Mouse (Mus musculus): ENCODE results near the gene Cntfr. TPM values are rescaled to one million over a fixed set of nuclear protein-coding genes. Genes with fewer than 3 reads are reported as not detected.

Gene Cntfr
- total and polyA plus RNA-seq, 2 experiments from 2014 or later, result 0.38 TPM; not detected in 1

DNA sequence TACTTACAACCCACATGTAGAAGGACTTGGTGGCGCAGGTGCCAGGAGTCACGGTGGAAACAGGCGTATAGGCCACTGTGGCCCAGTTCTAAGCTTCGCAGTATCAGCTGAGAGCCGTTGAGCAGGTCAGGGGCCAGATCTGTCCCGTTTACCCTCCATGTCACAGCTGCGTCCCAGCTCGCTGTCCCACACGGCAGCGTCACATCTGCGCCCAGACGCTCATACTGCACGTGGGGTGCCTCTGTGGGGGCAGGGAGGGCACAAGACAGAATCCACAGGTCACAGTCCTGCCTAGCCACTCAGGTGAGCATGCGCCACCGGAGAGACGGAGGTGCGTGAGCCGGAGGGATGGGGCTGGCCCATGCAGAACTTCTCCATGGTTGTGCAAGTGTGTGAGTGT is 26.1 kb downstream of the Cntfr start:
- H3K4me2 ChIP-seq (ENCODE audit: low read depth, low read length), result no peak overlapping the region
- TF ChIP-seq CTCF (IDR thresholded peaks at IDR 0.05; ENCODE audit: low read depth), result no peak
- TF ChIP-seq EP300 (IDR thresholded peaks at IDR 0.05; ENCODE audit: low read depth), result no peak
- no peaks in the 10 kb centered on the region for H3K4me1 ChIP-seq (ENCODE audit: control insufficient read depth, insufficient read depth)
- no peaks in the 10 kb centered on the region for H3K36me3 ChIP-seq (replicated peaks; ENCODE audit: control insufficient read depth, insufficient read depth, low read length)
- H3K27me3 ChIP-seq (ENCODE audit: control insufficient read depth, insufficient read depth, low read length), result peaks cover 28% of the 10 kb centered on the region
- WGBS, result 87% methylated on average over 18 of the region's 18 CpGs
- ATAC-seq (ENCODE audit: insufficient read depth, low read depth), result no peak
- no peak overlapping the region for H3K4me3 ChIP-seq (ENCODE audit: low read depth, low read length)
- H3K9ac ChIP-seq (replicated peaks; ENCODE audit: low read depth, low read length), result no peak overlapping the region
- H3K27ac ChIP-seq (ENCODE audit: low read depth), result no peak overlapping the region
- no peak for DNase-seq (ENCODE audit: low spot score)
- no peaks in the 10 kb centered on the region for H3K9me3 ChIP-seq (replicated peaks; ENCODE audit: control insufficient read depth, low read length)

DNA sequence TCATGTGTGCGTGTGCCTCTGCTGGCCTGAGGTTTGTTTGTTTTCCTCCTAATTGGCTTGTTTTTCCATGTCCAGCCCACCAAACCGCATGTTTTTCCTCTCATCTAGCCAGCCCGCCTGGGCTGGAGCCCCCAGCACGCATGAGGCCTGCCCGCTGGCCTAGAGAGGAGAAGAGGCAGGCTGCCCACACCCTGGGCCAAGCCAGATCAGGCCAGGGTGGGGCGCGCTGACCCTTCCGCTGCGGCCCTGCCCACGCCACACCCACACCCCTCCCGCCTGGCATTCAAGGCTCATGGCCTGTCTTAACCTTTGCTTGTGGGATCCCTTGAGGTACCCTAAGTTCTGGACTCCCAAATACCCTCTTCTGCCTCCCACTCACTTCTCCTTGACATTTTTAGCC is 30.2 kb downstream of the Cntfr start:
- ATAC-seq (ENCODE audit: insufficient read depth, low read depth), result no peak
- WGBS, result 82% methylated on average over 11 of the region's 11 CpGs
- Histone ChIP-seq H3K9me3 (replicated peaks; ENCODE audit: control insufficient read depth, low read length) (no peaks in the 10 kb centered on the region), H3K9ac (replicated peaks; ENCODE audit: low read depth, low read length) (no peak overlapping the region), H3K4me1 (ENCODE audit: control insufficient read depth, insufficient read depth) (peaks cover 7% of the 10 kb centered on the region; the same call in 1 of the 2 replicates), H3K27me3 (ENCODE audit: control insufficient read depth, insufficient read depth, low read length) (peaks cover 11% of the 10 kb centered on the region), H3K4me3 (ENCODE audit: low read depth, low read length) (no peak overlapping the region), H3K36me3 (replicated peaks; ENCODE audit: control insufficient read depth, insufficient read depth, low read length) (no peaks in the 10 kb centered on the region), H3K27ac (ENCODE audit: low read depth) (no peak overlapping the region), H3K4me2 (ENCODE audit: low read depth, low read length) (no peak overlapping the region)
- no peak for DNase-seq (ENCODE audit: low spot score)
- TF ChIP-seq EP300 (IDR thresholded peaks at IDR 0.05; ENCODE audit: low read depth), result no peak
- TF ChIP-seq CTCF (IDR thresholded peaks at IDR 0.05; ENCODE audit: low read depth), result no peak

DNA sequence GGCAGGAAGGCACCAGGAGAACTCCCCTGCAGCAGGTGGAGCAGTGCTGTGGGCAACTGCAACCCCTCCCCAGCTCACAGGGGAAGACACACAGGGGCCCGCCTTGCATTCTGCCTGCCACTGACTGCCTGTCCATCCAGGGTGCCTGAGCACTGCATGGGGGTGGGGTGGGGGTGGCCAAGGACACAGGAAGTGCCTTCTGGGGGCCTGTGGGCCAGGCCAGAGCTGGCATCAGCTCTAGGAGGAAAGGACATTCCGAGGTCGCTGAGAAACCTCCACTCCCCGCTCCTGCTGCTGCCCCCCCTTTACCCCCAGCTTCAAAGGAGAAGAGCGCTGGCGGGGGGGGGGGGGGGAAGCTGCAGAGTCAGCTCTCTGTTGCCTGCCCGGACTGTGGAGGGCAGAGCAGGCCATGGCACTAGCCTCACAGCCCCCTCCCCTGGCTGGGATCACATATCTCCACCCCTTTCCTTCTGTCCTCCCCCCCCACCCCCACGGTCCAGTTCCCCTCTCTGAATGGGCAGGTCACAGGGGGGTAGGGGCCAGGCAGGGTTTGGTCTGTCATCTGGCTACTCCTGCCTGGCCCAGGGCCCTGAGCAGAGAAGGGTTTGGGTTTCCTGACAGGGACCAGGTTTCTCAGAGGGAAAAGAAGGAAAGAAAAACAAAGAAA is 31.7 kb downstream of the Cntfr start:
- TF ChIP-seq CTCF (IDR thresholded peaks at IDR 0.05; ENCODE audit: low read depth) (no peak), EP300 (IDR thresholded peaks at IDR 0.05; ENCODE audit: low read depth) (no peak)
- WGBS, result 8% methylated on average over 6 of the region's 8 CpGs
- H3K4me3 ChIP-seq (ENCODE audit: low read depth, low read length), result no peak overlapping the region
- no peak overlapping the region for H3K9ac ChIP-seq (replicated peaks; ENCODE audit: low read depth, low read length)
- H3K4me2 ChIP-seq (ENCODE audit: low read depth, low read length), result no peak overlapping the region
- no peaks in the 10 kb centered on the region for H3K36me3 ChIP-seq (replicated peaks; ENCODE audit: control insufficient read depth, insufficient read depth, low read length)
- H3K27ac ChIP-seq (ENCODE audit: low read depth), result no peak overlapping the region
- DNase-seq (ENCODE audit: low spot score) (no peak), ATAC-seq (ENCODE audit: insufficient read depth, low read depth) (peak; percentile 37)
- no peaks in the 10 kb centered on the region for H3K27me3 ChIP-seq (ENCODE audit: control insufficient read depth, insufficient read depth, low read length)
- no peaks in the 10 kb centered on the region for H3K9me3 ChIP-seq (replicated peaks; ENCODE audit: control insufficient read depth, low read length)
- H3K4me1 ChIP-seq (ENCODE audit: control insufficient read depth, insufficient read depth), result peaks cover 7% of the 10 kb centered on the region; the same call in 1 of the 2 replicates

DNA sequence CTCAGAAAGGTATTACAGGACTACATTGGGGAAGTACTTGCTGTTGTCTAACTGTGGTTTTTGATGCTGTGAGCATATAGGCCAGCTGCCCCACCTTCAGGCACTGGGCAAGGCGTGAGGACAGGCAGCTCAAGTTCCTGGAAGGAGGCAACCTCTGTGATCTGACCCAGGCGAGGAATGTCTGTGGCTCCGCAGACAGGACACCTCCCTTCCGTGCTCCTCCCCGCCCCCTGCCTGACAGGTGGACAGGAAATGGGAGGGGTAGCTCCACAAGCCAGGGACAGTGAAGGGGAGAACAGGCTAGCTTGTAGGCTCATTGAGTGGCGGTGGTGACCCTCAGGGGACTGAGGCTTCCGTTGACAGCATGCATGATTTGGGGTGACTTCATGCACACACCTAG is 32.4 kb downstream of the Cntfr start:
- Histone ChIP-seq H3K9ac (replicated peaks; ENCODE audit: low read depth, low read length) (no peak overlapping the region), H3K4me1 (ENCODE audit: control insufficient read depth, insufficient read depth) (peaks cover 7% of the 10 kb centered on the region; the same call in 1 of the 2 replicates), H3K4me2 (ENCODE audit: low read depth, low read length) (no peak overlapping the region), H3K27me3 (ENCODE audit: control insufficient read depth, insufficient read depth, low read length) (no peaks in the 10 kb centered on the region), H3K9me3 (replicated peaks; ENCODE audit: control insufficient read depth, low read length) (no peaks in the 10 kb centered on the region), H3K36me3 (replicated peaks; ENCODE audit: control insufficient read depth, insufficient read depth, low read length) (no peaks in the 10 kb centered on the region), H3K27ac (ENCODE audit: low read depth) (no peak overlapping the region), H3K4me3 (ENCODE audit: low read depth, low read length) (no peak overlapping the region)
- no peak for ATAC-seq (ENCODE audit: insufficient read depth, low read depth)
- WGBS, result 47% methylated on average over 7 of the region's 7 CpGs
- no peak for DNase-seq (ENCODE audit: low spot score)
- TF ChIP-seq CTCF (IDR thresholded peaks at IDR 0.05; ENCODE audit: low read depth), result no peak
- TF ChIP-seq EP300 (IDR thresholded peaks at IDR 0.05; ENCODE audit: low read depth), result no peak

DNA sequence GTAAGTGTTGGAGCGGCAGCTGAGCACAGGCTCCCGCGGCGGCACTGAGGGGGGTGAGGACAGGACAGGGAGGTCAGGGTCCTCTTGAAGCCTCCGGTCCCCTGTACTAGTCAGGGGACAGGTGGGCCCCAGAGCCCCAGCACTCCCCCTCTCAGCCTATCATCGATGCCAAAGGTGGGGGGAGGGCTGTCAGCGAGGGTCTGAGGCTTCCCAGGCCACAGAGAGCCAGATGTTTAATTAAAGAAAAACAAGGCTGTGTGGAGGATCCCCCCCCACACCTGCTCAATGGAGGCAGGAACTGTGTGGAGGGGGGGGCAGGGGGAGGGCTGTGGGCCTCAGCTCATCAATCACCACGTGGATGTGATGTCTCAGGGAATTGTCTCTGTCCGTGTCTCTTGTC is 33.3 kb downstream of the Cntfr start:
- WGBS, result 43% methylated on average over 9 of the region's 9 CpGs
- Histone ChIP-seq H3K4me3 (ENCODE audit: low read depth, low read length) (no peak overlapping the region), H3K9me3 (replicated peaks; ENCODE audit: control insufficient read depth, low read length) (no peaks in the 10 kb centered on the region), H3K36me3 (replicated peaks; ENCODE audit: control insufficient read depth, insufficient read depth, low read length) (no peaks in the 10 kb centered on the region), H3K4me1 (ENCODE audit: control insufficient read depth, insufficient read depth) (peaks cover 7% of the 10 kb centered on the region; the same call in 1 of the 2 replicates), H3K9ac (replicated peaks; ENCODE audit: low read depth, low read length) (no peak overlapping the region), H3K4me2 (ENCODE audit: low read depth, low read length) (no peak overlapping the region), H3K27ac (ENCODE audit: low read depth) (no peak overlapping the region), H3K27me3 (ENCODE audit: control insufficient read depth, insufficient read depth, low read length) (no peaks in the 10 kb centered on the region)
- TF ChIP-seq EP300 (IDR thresholded peaks at IDR 0.05; ENCODE audit: low read depth), result no peak
- TF ChIP-seq CTCF (IDR thresholded peaks at IDR 0.05; ENCODE audit: low read depth), result no peak
- DNase-seq (ENCODE audit: low spot score) (no peak), ATAC-seq (ENCODE audit: insufficient read depth, low read depth) (no peak)

DNA sequence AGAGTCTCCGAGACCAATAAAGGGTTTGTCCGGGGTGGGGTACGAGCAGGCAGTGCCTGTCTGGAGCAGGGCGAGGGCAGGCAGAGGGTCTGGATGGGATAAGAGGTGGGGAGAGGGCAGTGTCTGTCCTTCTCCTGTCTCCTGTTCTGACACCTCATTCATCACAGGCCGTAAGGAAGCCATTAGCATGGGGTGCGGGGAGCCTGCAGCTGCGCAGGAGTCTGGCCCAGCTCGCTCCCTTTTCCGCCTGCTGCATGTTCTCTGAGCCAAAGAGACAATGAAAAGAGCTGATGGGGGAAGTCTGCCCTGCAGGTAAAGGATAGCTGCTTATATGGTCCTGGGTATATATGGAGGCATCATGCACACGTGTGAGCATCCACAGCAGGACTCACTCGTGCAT is 34.2 kb downstream of the Cntfr start:
- WGBS, result 76% methylated on average over 11 of the region's 11 CpGs
- no peak for DNase-seq (ENCODE audit: low spot score)
- Histone ChIP-seq H3K4me2 (ENCODE audit: low read depth, low read length) (no peak overlapping the region), H3K9me3 (replicated peaks; ENCODE audit: control insufficient read depth, low read length) (no peaks in the 10 kb centered on the region), H3K9ac (replicated peaks; ENCODE audit: low read depth, low read length) (no peak overlapping the region), H3K4me3 (ENCODE audit: low read depth, low read length) (no peak overlapping the region), H3K27me3 (ENCODE audit: control insufficient read depth, insufficient read depth, low read length) (peaks cover 6% of the 10 kb centered on the region; the same call in 1 of the 2 replicates), H3K4me1 (ENCODE audit: control insufficient read depth, insufficient read depth) (peaks cover 7% of the 10 kb centered on the region; the same call in 1 of the 2 replicates), H3K27ac (ENCODE audit: low read depth) (no peak overlapping the region), H3K36me3 (replicated peaks; ENCODE audit: control insufficient read depth, insufficient read depth, low read length) (no peaks in the 10 kb centered on the region)
- no peak for ATAC-seq (ENCODE audit: insufficient read depth, low read depth)
- no peak for TF ChIP-seq CTCF (IDR thresholded peaks at IDR 0.05; ENCODE audit: low read depth)
